Mouse (Mus musculus) thymus, adult 2 months (tissue): Measurements from ENCODE around the gene Sult1a1.

ENCODE experiments used
- CTCF ChIP-seq: fragments of 200-500 bp; IDR thresholded peaks from 2 replicates; pipeline ENCODE4 v1.5.1; 2012; ENCODE audit warnings: mild to moderate bottlenecking, control low read depth, low read length, moderate library complexity, borderline replicate concordance; ENCODE audit not compliant: control insufficient read depth, poor library complexity, insufficient read depth; ENCODE audit errors: extremely low read depth
- POLR2A ChIP-seq: fragments of 200-500 bp; IDR thresholded peaks from 2 replicates; pipeline ENCODE4 v1.6.1; 2012; ENCODE audit warnings: mild to moderate bottlenecking, low read length, control low read depth, moderate library complexity; ENCODE audit not compliant: control insufficient read depth, poor library complexity, insufficient read depth; ENCODE audit errors: extremely low read depth

DNA sequence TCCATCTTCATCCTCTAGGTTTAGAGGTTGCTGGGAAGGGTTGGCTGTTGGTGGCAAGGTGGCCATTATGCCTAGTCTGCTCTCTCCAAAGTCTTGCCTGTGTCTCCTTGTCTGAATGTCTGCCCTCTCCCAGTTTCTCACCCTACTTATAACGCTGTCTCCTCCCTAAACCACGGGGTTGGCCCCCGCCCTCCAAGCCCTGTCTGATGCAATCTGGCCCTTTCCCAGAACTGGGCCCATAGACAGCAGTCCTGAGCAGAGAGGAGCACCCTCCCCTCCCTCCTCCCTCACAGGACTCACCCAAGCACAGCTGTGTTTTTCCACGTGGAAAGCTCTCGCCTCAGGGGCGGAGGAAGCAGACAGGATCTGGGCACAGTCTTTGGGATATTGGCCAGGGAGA, 50.9 kb downstream of the Sult1a1 start:
- TF ChIP-seq CTCF (no peak), POLR2A (no peak)
